Mouse (Mus musculus) ES-Bruce4 (cell line): ENCODE data around the gene Pxmp2. TPM values are rescaled to one million over a fixed set of nuclear protein-coding genes. Genes with fewer than 3 reads are reported as not detected.

Source experiments
- H3K27ac ChIP-seq: 2 replicates; pipeline ENCODE4 v1.5.1; 2012; ENCODE audit warnings: low read length, inconsistent platforms; ENCODE audit not compliant: insufficient read depth
- H3K27me3 ChIP-seq: 2 replicates; pipeline ENCODE4 v1.6.1; 2012; ENCODE audit warnings: mild to moderate bottlenecking, low read length, inconsistent platforms; ENCODE audit not compliant: control insufficient read depth, poor library complexity, insufficient read depth, severe bottlenecking
- H3K36me3 ChIP-seq: 2 replicates; pipeline ENCODE4 v1.6.1; 2012; ENCODE audit warnings: inconsistent platforms, mild to moderate bottlenecking, low read length, moderate library complexity; ENCODE audit not compliant: control insufficient read depth, poor library complexity, insufficient read depth, severe bottlenecking
- H3K4me1 ChIP-seq: one replicate; pipeline ENCODE4 v1.8.1; 2011; ENCODE audit warnings: low read length; ENCODE audit not compliant: control insufficient read depth, insufficient read depth
- H3K4me3 ChIP-seq: 2 replicates; pipeline ENCODE4 v1.5.1; 2011; ENCODE audit warnings: low read depth, mild to moderate bottlenecking, low read length
- H3K9ac ChIP-seq: 2 replicates; pipeline ENCODE4 v1.6.1; 2012; ENCODE audit warnings: low read depth, mild to moderate bottlenecking, inconsistent platforms; ENCODE audit not compliant: poor library complexity, severe bottlenecking
- H3K9me3 ChIP-seq: replicated peaks from 2 replicates; pipeline ENCODE4 v1.6.1; 2012; ENCODE audit warnings: mild to moderate bottlenecking, low read length, inconsistent platforms; ENCODE audit not compliant: control insufficient read depth, poor library complexity, insufficient read depth, severe bottlenecking
- CTCF ChIP-seq: IDR thresholded peaks from one replicate; pipeline ENCODE4 v1.8.1; 2011; ENCODE audit warnings: low read depth, low read length
- EP300 ChIP-seq: IDR thresholded peaks from 2 replicates; pipeline ENCODE4 v1.6.1; 2011; ENCODE audit warnings: low read depth, low read length; ENCODE audit not compliant: insufficient read depth
- POLR2A ChIP-seq: IDR thresholded peaks from one replicate; pipeline ENCODE4 v1.8.1; 2011; ENCODE audit warnings: low read length; ENCODE audit not compliant: insufficient read depth
- polyA plus RNA-seq: library from polyadenylated mRNA; stranded (reverse); fragments of >200 nt; gene quantifications from 2 replicates; pipeline ENCODE4 v1.2.4, GENCODE M21; 2011; ENCODE audit warnings: low read depth; ENCODE audit not compliant: missing spikeins, insufficient read depth, insufficient read length

Gene Pxmp2
- 10.5 and 14.5 TPM in 2 replicates for polyA plus RNA-seq

GRCm38 (mm10) chr5:110285770-110286445 lies at the start of gene Pxmp2, which contains the start of gene Pole:
Pxmp2 (minus strand) TSS chr5:110286186.
Pole (plus strand) TSS chr5:110286306.
- peak within 1 kb of the TSS; percentile 70 for H3K27ac ChIP-seq
- no peak for TF ChIP-seq POLR2A
- no peak for TF ChIP-seq EP300
- TF ChIP-seq CTCF: no peak

GRCm38 (mm10) chr5:110330508-110330907 lies 44.5 kb upstream of the Pxmp2 start:
- TF ChIP-seq POLR2A (no peak), CTCF (no peak), EP300 (no peak)
- H3K4me3 ChIP-seq: no peak overlapping the region

More at GRCm38 (mm10) chr5:110285770-110286445, at the start of gene Pxmp2, which contains the start of gene Pole:
- no peaks in the 10 kb centered on the region for H3K9me3 ChIP-seq
- peak within 1 kb of the TSS; percentile 86 for H3K4me3 ChIP-seq
- peaks cover 23% of the 10 kb centered on the region for H3K36me3 ChIP-seq
- H3K27me3 ChIP-seq: no peaks in the 10 kb centered on the region; the same call in 1 of the 2 replicates
- peak within 1 kb of the TSS; percentile 95 for H3K9ac ChIP-seq
- no peaks in the 10 kb centered on the region for H3K4me1 ChIP-seq

GRCm38 (mm10) chr5:110313127-110313526 lies 27.1 kb upstream of the Pxmp2 start:
- peaks cover 76% of the 10 kb centered on the region for H3K36me3 ChIP-seq
- no peak overlapping the region for H3K27ac ChIP-seq
- TF ChIP-seq CTCF: no peak
- TF ChIP-seq POLR2A: no peak
- no peak for TF ChIP-seq EP300
- no peaks in the 10 kb centered on the region for H3K27me3 ChIP-seq
- H3K9me3 ChIP-seq: no peaks in the 10 kb centered on the region
- no peak overlapping the region for H3K9ac ChIP-seq
- no peaks in the 10 kb centered on the region for H3K4me1 ChIP-seq
- H3K4me3 ChIP-seq: no peak overlapping the region

More at GRCm38 (mm10) chr5:110330508-110330907, 44.5 kb upstream of the Pxmp2 start:
- Histone ChIP-seq H3K27ac (no peak overlapping the region), H3K27me3 (no peaks in the 10 kb centered on the region), H3K9ac (no peak overlapping the region), H3K4me1 (no peaks in the 10 kb centered on the region), H3K9me3 (no peaks in the 10 kb centered on the region), H3K36me3 (peaks cover 79% of the 10 kb centered on the region)

DNA sequence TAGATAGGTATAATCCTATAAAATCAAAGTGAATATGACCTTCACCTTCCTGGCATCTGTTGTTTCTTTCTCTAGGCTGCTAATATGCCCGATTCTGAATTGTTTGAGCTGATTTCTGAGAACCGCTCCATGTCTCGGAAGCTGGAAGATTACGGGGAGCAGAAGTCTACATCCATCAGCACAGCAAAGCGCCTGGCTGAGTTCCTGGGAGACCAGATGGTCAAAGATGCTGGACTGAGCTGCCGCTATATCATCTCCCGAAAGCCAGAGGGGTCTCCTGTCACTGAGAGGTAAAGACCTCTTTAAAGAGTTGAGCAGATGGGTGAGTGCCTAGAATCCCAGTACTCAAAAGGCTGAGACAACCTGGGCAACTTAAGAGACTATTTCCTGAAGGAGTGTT lies 22.9 kb upstream of the Pxmp2 start:
- Histone ChIP-seq H3K27ac (no peak overlapping the region), H3K9ac (no peak overlapping the region), H3K36me3 (peaks cover 89% of the 10 kb centered on the region), H3K4me1 (no peaks in the 10 kb centered on the region), H3K4me3 (no peak overlapping the region), H3K27me3 (no peaks in the 10 kb centered on the region), H3K9me3 (no peaks in the 10 kb centered on the region)
- no peak for TF ChIP-seq EP300
- TF ChIP-seq POLR2A: no peak
- no peak for TF ChIP-seq CTCF

GRCm38 (mm10) chr5:110300591-110300990 lies 14.6 kb upstream of the Pxmp2 start:
- H3K27ac ChIP-seq: no peak overlapping the region
- no peaks in the 10 kb centered on the region for H3K4me1 ChIP-seq
- TF ChIP-seq POLR2A (no peak), EP300 (no peak), CTCF (no peak)
- H3K9ac ChIP-seq: no peak overlapping the region
- H3K4me3 ChIP-seq: no peak overlapping the region
- peaks cover 84% of the 10 kb centered on the region for H3K36me3 ChIP-seq
- no peaks in the 10 kb centered on the region for H3K9me3 ChIP-seq
- no peaks in the 10 kb centered on the region for H3K27me3 ChIP-seq

GRCm38 (mm10) chr5:110296637-110297036 lies 10.7 kb upstream of the Pxmp2 start:
- Histone ChIP-seq H3K27me3 (no peaks in the 10 kb centered on the region), H3K27ac (no peak overlapping the region), H3K9ac (no peak overlapping the region), H3K9me3 (no peaks in the 10 kb centered on the region), H3K4me1 (no peaks in the 10 kb centered on the region), H3K36me3 (peaks cover 74% of the 10 kb centered on the region), H3K4me3 (no peak overlapping the region)
- TF ChIP-seq POLR2A: no peak
- TF ChIP-seq CTCF: no peak
- TF ChIP-seq EP300: no peak
